Mouse (Mus musculus) intestine, embryonic 16.5 days (tissue): Measurements from ENCODE around the gene Tnxb. TPM values are rescaled to one million over a fixed set of nuclear protein-coding genes. Genes with fewer than 3 reads are reported as not detected.
A peak's percentile ranks its signal among the peaks of the same experiment; 100 is the strongest.

Experiments used
- ATAC-seq: fragments of 200-750 bp; cut with Nextera tagmentation; 2 replicates; pipeline ENCODE4 v1.8.0; 2017; ENCODE audit warnings: moderate TSS enrichment, moderate library complexity
- H3K27ac ChIP-seq: fragments of 300-500 bp; sonication (generic); 2 replicates; pipeline ENCODE4 v1.5.1; 2014; ENCODE audit warnings: mild to moderate bottlenecking, low read length
- H3K27me3 ChIP-seq: fragments of 300-500 bp; sonication (generic); replicated peaks from 2 replicates; pipeline ENCODE4 v1.6.1; 2014; ENCODE audit warnings: low read length, control low read depth, mixed read lengths; ENCODE audit not compliant: control insufficient read depth, insufficient read depth
- H3K36me3 ChIP-seq: fragments of 300-500 bp; sonication (generic); 2 replicates; pipeline ENCODE4 v1.6.1; 2014; ENCODE audit warnings: low read length, control low read depth; ENCODE audit not compliant: control insufficient read depth, insufficient read depth
- H3K4me1 ChIP-seq: fragments of 300-500 bp; sonication (generic); 2 replicates; pipeline ENCODE4 v1.6.1; 2014; ENCODE audit warnings: low read length, control low read depth, mixed read lengths; ENCODE audit not compliant: control insufficient read depth, insufficient read depth
- H3K4me2 ChIP-seq: fragments of 300-500 bp; sonication (generic); 2 replicates; pipeline ENCODE4 v1.6.1; 2014; ENCODE audit warnings: low read depth, low read length, control low read depth
- H3K4me3 ChIP-seq: fragments of 300-500 bp; sonication (generic); 2 replicates; pipeline ENCODE4 v1.5.1; 2014; ENCODE audit warnings: mild to moderate bottlenecking, low read length
- H3K9ac ChIP-seq: fragments of 300-500 bp; sonication (generic); 2 replicates; pipeline ENCODE4 v1.6.1; 2014; ENCODE audit warnings: low read depth, low read length
- H3K9me3 ChIP-seq: fragments of 300-500 bp; sonication (generic); 2 replicates; pipeline ENCODE4 v1.6.1; 2016; ENCODE audit warnings: low read length, control low read depth; ENCODE audit not compliant: control insufficient read depth
- WGBS: fragments of 180-500 bp; shearing (Covaris S2); extraction: QIAGEN DNeasy Blood & Tissue Kit; methylation state at CpG from one replicate; pipeline ENCODE4 v1.1.7; 2014; 5-methylcytosine and 5-hydroxymethylcytosine counted together
- polyA plus RNA-seq: library from polyadenylated mRNA; unstranded; fragments of >200 nt; fragmentation: Nextera tagmentation; extraction: Ambion mirVana; gene quantifications from 2 replicates; pipeline ENCODE4 v1.2.1, GENCODE M21; 2015

Gene Tnxb
- polyA plus RNA-seq, 1 experiment from 2014 or later, result 1.1 TPM

GRCm38 (mm10) chr17:34648141-34648890, 22.0 kb upstream of the Tnxb start:
- peaks cover 15% of the 10 kb centered on the region for H3K4me1 ChIP-seq
- no peaks in the 10 kb centered on the region for H3K27me3 ChIP-seq
- peak overlapping the region; percentile 100; the same call in 1 of the 2 replicates for H3K4me3 ChIP-seq
- H3K4me2 ChIP-seq, result peak overlapping the region; percentile 91
- no peaks in the 10 kb centered on the region; the same call in none of the 2 replicates for H3K36me3 ChIP-seq
- H3K27ac ChIP-seq, result no peak overlapping the region
- no peak for ATAC-seq
- peak overlapping the region; percentile 91; the same call in 1 of the 2 replicates for H3K9ac ChIP-seq
- 85% methylated on average over 16 of the region's 16 CpGs for WGBS
- H3K9me3 ChIP-seq, result no peaks in the 10 kb centered on the region

GRCm38 (mm10) chr17:34649106-34649864, 21.1 kb upstream of the Tnxb start:
- Histone ChIP-seq H3K27ac (no peak overlapping the region), H3K4me3 (no peak overlapping the region), H3K27me3 (no peaks in the 10 kb centered on the region), H3K9ac (no peak overlapping the region), H3K36me3 (no peaks in the 10 kb centered on the region; the same call in none of the 2 replicates), H3K4me1 (peaks cover 15% of the 10 kb centered on the region), H3K9me3 (no peaks in the 10 kb centered on the region), H3K4me2 (no peak overlapping the region)
- no peak for ATAC-seq
- WGBS, result 87% methylated on average over 18 of the region's 18 CpGs

GRCm38 (mm10) chr17:34650781-34651180, 19.6 kb upstream of the Tnxb start:
- H3K4me3 ChIP-seq, result no peak overlapping the region
- no peaks in the 10 kb centered on the region for H3K27me3 ChIP-seq
- 93% methylated on average over 14 of the region's 14 CpGs for WGBS
- no peak overlapping the region for H3K9ac ChIP-seq
- H3K4me2 ChIP-seq, result no peak overlapping the region
- ATAC-seq, result no peak
- no peaks in the 10 kb centered on the region for H3K9me3 ChIP-seq
- no peaks in the 10 kb centered on the region; the same call in none of the 2 replicates for H3K36me3 ChIP-seq
- peaks cover 19% of the 10 kb centered on the region for H3K4me1 ChIP-seq
- no peak overlapping the region for H3K27ac ChIP-seq

GRCm38 (mm10) chr17:34651507-34652221, 18.7 kb upstream of the Tnxb start:
- Histone ChIP-seq H3K9me3 (no peaks in the 10 kb centered on the region), H3K27me3 (no peaks in the 10 kb centered on the region), H3K4me2 (no peak overlapping the region), H3K9ac (no peak overlapping the region), H3K36me3 (no peaks in the 10 kb centered on the region; the same call in none of the 2 replicates), H3K4me3 (no peak overlapping the region), H3K4me1 (peaks cover 27% of the 10 kb centered on the region), H3K27ac (no peak overlapping the region)
- no peak for ATAC-seq
- 40% methylated on average over 19 of the region's 19 CpGs for WGBS

- 87% methylated on average over 10 of the region's 10 CpGs for WGBS
- Histone ChIP-seq H3K27ac (no peak overlapping the region), H3K36me3 (no peaks in the 10 kb centered on the region; the same call in none of the 2 replicates), H3K9me3 (no peaks in the 10 kb centered on the region), H3K4me1 (peaks cover 30% of the 10 kb centered on the region), H3K4me3 (no peak overlapping the region), H3K4me2 (no peak overlapping the region), H3K9ac (no peak overlapping the region), H3K27me3 (no peaks in the 10 kb centered on the region)
- ATAC-seq, result no peak
Measured at GRCm38 (mm10) chr17:34652546-34652945, 17.8 kb upstream of the Tnxb start.

- no peak for ATAC-seq
- H3K36me3 ChIP-seq, result no peaks in the 10 kb centered on the region; the same call in none of the 2 replicates
- no peak overlapping the region for H3K27ac ChIP-seq
- no peaks in the 10 kb centered on the region for H3K27me3 ChIP-seq
- peaks cover 25% of the 10 kb centered on the region for H3K4me1 ChIP-seq
- H3K9me3 ChIP-seq, result no peaks in the 10 kb centered on the region
- 91% methylated on average over 8 of the region's 8 CpGs for WGBS
- H3K4me3 ChIP-seq, result no peak overlapping the region
- H3K4me2 ChIP-seq, result no peak overlapping the region
- H3K9ac ChIP-seq, result no peak overlapping the region
Measured at GRCm38 (mm10) chr17:34652985-34653384, 17.4 kb upstream of the Tnxb start.

GRCm38 (mm10) chr17:34653746-34654285, 16.5 kb upstream of the Tnxb start:
- Histone ChIP-seq H3K4me2 (no peak overlapping the region), H3K27ac (no peak overlapping the region), H3K36me3 (no peaks in the 10 kb centered on the region; the same call in none of the 2 replicates), H3K9me3 (no peaks in the 10 kb centered on the region), H3K9ac (no peak overlapping the region), H3K4me3 (no peak overlapping the region), H3K4me1 (peaks cover 22% of the 10 kb centered on the region), H3K27me3 (peaks cover 3% of the 10 kb centered on the region; the same call in 1 of the 2 replicates)
- 68% methylated on average over 9 of the region's 9 CpGs for WGBS
- no peak for ATAC-seq

GRCm38 (mm10) chr17:34654392-34654791, 15.9 kb upstream of the Tnxb start:
- no peaks in the 10 kb centered on the region; the same call in none of the 2 replicates for H3K36me3 ChIP-seq
- WGBS, result 90% methylated on average over 13 of the region's 13 CpGs
- no peaks in the 10 kb centered on the region for H3K9me3 ChIP-seq
- H3K27me3 ChIP-seq, result peaks cover 8% of the 10 kb centered on the region; the same call in 1 of the 2 replicates
- H3K9ac ChIP-seq, result peak overlapping the region; percentile 10; the same call in 1 of the 2 replicates
- no peak overlapping the region for H3K4me3 ChIP-seq
- H3K27ac ChIP-seq, result 0 out of 2 replicates have a peak overlapping the region, but pooled peaks have one; percentile 15
- H3K4me1 ChIP-seq, result peaks cover 22% of the 10 kb centered on the region
- no peak for ATAC-seq
- H3K4me2 ChIP-seq, result no peak overlapping the region
